Mouse (Mus musculus) erythroblast, embryonic 14.5 days (primary cell): Measurements from ENCODE around the gene Gm7075.

Experiments used
- GATA1 ChIP-seq: IDR thresholded peaks from 2 replicates; pipeline ENCODE4 v1.6.1; 2012; ENCODE audit warnings: low read length, inconsistent platforms, mixed read lengths
- TAL1 ChIP-seq: IDR thresholded peaks from 3 replicates; pipeline ENCODE4 v1.6.1; 2012; ENCODE audit warnings: low read length, inconsistent platforms, mixed read lengths

DNA sequence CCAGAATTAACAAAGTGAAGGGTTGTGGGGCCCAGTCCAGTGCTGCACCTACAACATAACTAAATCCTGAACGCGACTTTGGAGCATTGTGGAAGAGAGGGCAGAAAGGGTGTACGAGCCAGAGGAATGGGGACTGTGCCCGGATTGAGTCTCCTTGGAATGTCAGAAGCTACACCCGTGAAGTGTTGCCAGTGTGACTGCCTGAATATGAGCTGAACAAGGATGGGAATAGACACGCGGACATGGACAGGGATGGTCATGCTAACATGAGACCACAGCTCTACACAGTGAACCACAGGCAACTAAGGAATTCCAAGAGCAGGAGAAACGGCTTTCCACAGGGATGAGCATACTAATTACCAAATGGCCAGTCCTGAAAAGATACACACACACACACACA lies 10.5 kb upstream of the Gm7075 start:
- TF ChIP-seq GATA1 (no peak), TAL1 (no peak)
